Mouse (Mus musculus): ENCODE results near the gene Kdelr3.

Kdelr3 gene

GRCm38 (mm10) chr15:79516171-79517096, at the start of gene Kdelr3:
Gene Kdelr3, plus strand, starts transcription at chr15:79516411.
- DNase-seq (ENCODE audit: low read depth, low spot score): no peak

GRCm38 (mm10) chr15:79466601-79467286, 49.5 kb upstream of the Kdelr3 start:
- peak; percentile 15 for DNase-seq (ENCODE audit: low read depth, low spot score)

- no peak for DNase-seq (ENCODE audit: low read depth, low spot score)
Measured at GRCm38 (mm10) chr15:79469577-79469976, 46.6 kb upstream of the Kdelr3 start.

- no peak for DNase-seq (ENCODE audit: low read depth, low spot score)
Measured at GRCm38 (mm10) chr15:79470583-79470982, 45.6 kb upstream of the Kdelr3 start.

GRCm38 (mm10) chr15:79471095-79471494, 45.1 kb upstream of the Kdelr3 start:
- DNase-seq (ENCODE audit: low read depth, low spot score): no peak

GRCm38 (mm10) chr15:79473042-79473441, 43.2 kb upstream of the Kdelr3 start:
- no peak for DNase-seq (ENCODE audit: low read depth, low spot score)

- DNase-seq (ENCODE audit: low read depth, low spot score): no peak
Measured at GRCm38 (mm10) chr15:79473638-79474355, 42.4 kb upstream of the Kdelr3 start.

- no peak for DNase-seq (ENCODE audit: low read depth, low spot score)
Measured at GRCm38 (mm10) chr15:79477227-79477626, 39.0 kb upstream of the Kdelr3 start.

GRCm38 (mm10) chr15:79481181-79481688, 35.0 kb upstream of the Kdelr3 start:
- no peak for DNase-seq (ENCODE audit: low read depth, low spot score)

- DNase-seq (ENCODE audit: low read depth, low spot score): no peak
Measured at GRCm38 (mm10) chr15:79489463-79489862, 26.7 kb upstream of the Kdelr3 start.

- no peak for DNase-seq (ENCODE audit: low read depth, low spot score)
Measured at GRCm38 (mm10) chr15:79493527-79493926, 22.7 kb upstream of the Kdelr3 start.

- DNase-seq (ENCODE audit: low read depth, low spot score): no peak
Measured at GRCm38 (mm10) chr15:79500110-79500509, 16.1 kb upstream of the Kdelr3 start.

GRCm38 (mm10) chr15:79502891-79503341, 13.3 kb upstream of the Kdelr3 start:
- no peak for DNase-seq (ENCODE audit: low read depth, low spot score)

- no peak for DNase-seq (ENCODE audit: low read depth, low spot score)
Measured at GRCm38 (mm10) chr15:79503438-79503837, 12.8 kb upstream of the Kdelr3 start.

- DNase-seq (ENCODE audit: low read depth, low spot score): no peak
Measured at GRCm38 (mm10) chr15:79504707-79505452, 11.3 kb upstream of the Kdelr3 start, which contains the start of gene Kcnj4. Gene Kcnj4, minus strand, starts transcription at chr15:79505241.

GRCm38 (mm10) chr15:79505616-79506283, 10.5 kb upstream of the Kdelr3 start:
- DNase-seq (ENCODE audit: low read depth, low spot score): no peak

- DNase-seq (ENCODE audit: low read depth, low spot score): no peak
Measured at GRCm38 (mm10) chr15:79506460-79506859, 9.8 kb upstream of the Kdelr3 start.

- DNase-seq (ENCODE audit: low read depth, low spot score): no peak
Measured at GRCm38 (mm10) chr15:79507055-79507828, 9.0 kb upstream of the Kdelr3 start.

- DNase-seq (ENCODE audit: low read depth, low spot score): no peak
Measured at GRCm38 (mm10) chr15:79509998-79510397, 6.2 kb upstream of the Kdelr3 start.

GRCm38 (mm10) chr15:79510425-79510824, 5.8 kb upstream of the Kdelr3 start:
- DNase-seq (ENCODE audit: low read depth, low spot score): no peak
